Mouse (Mus musculus) mouse trophoblast stem cell (cell line): ENCODE results near the gene Ugt1a6b.
"Not testable (repeated sequence)": the region's sequence is repeated elsewhere in the genome, so short reads cannot be mapped to it uniquely, and the experiment has no call there.

Source experiments
- in situ Hi-C, 2 experiments: fragments of 300-500 bp; cut with MseI, MboI; formaldehyde crosslinking; loops; 2 replicates in 1 of 2; 3 replicates in 1 of 2; pipeline ENCODE4 v1.15.1; 2025

The Ugt1a6b gene

GRCm38 (mm10) chr1:88121521-88121920 is 18.5 kb downstream of the Ugt1a6b start:
- in situ Hi-C loops: not testable (repeated sequence)

- in situ Hi-C loops: loop anchor here in 1 of 2 experiments (25.0 kb wide), 1 partner anchor 161 kb away; the partner anchor contains the start of genes Hjurp and Trpm8
Measured at GRCm38 (mm10) chr1:88125827-88126360, 22.8 kb downstream of the Ugt1a6b start.

GRCm38 (mm10) chr1:88129091-88129490 is 26.0 kb downstream of the Ugt1a6b start:
- in situ Hi-C loops: loop anchor here in 1 of 2 experiments (25.0 kb wide), 1 partner anchor 158 kb away; the partner anchor contains the start of genes Hjurp and Trpm8

- in situ Hi-C loops: loop anchor here in 1 of 2 experiments (25.0 kb wide), 1 partner anchor 157 kb away; the partner anchor contains the start of genes Hjurp and Trpm8
Measured at GRCm38 (mm10) chr1:88130223-88130622, 27.2 kb downstream of the Ugt1a6b start.

- in situ Hi-C loops: loop anchor here in 1 of 2 experiments (25.0 kb wide), 1 partner anchor 153 kb away; the partner anchor contains the start of genes Hjurp and Trpm8
Measured at GRCm38 (mm10) chr1:88133908-88134456, 30.9 kb downstream of the Ugt1a6b start.

GRCm38 (mm10) chr1:88134457-88135011 is 31.5 kb downstream of the Ugt1a6b start, which contains the start of gene Ugt1a6a:
Gene Ugt1a6a (plus strand): TSS chr1:88134809.
- in situ Hi-C loops: loop anchor here in 1 of 2 experiments (25.0 kb wide), 1 partner anchor 153 kb away; the partner anchor contains the start of genes Hjurp and Trpm8

GRCm38 (mm10) chr1:88135229-88135904 is 32.3 kb downstream of the Ugt1a6b start:
- in situ Hi-C loops: loop anchor here in 1 of 2 experiments (25.0 kb wide), 1 partner anchor 152 kb away; the partner anchor contains the start of genes Hjurp and Trpm8

GRCm38 (mm10) chr1:88136646-88137045 is 33.6 kb downstream of the Ugt1a6b start:
- in situ Hi-C loops: loop anchor here in 1 of 2 experiments (25.0 kb wide), 1 partner anchor 151 kb away; the partner anchor contains the start of genes Hjurp and Trpm8

- in situ Hi-C loops: loop anchor here in 1 of 2 experiments (25.0 kb wide), 1 partner anchor 150 kb away; the partner anchor contains the start of genes Hjurp and Trpm8
Measured at GRCm38 (mm10) chr1:88137264-88137663, 34.2 kb downstream of the Ugt1a6b start.

GRCm38 (mm10) chr1:88138145-88138544 is 35.1 kb downstream of the Ugt1a6b start:
- in situ Hi-C loops: loop anchor here in 1 of 2 experiments (25.0 kb wide), 1 partner anchor 149 kb away; the partner anchor contains the start of genes Hjurp and Trpm8

- in situ Hi-C loops: loop anchor here in 1 of 2 experiments (25.0 kb wide), 1 partner anchor 147 kb away; the partner anchor contains the start of genes Hjurp and Trpm8
Measured at GRCm38 (mm10) chr1:88140492-88140891, 37.4 kb downstream of the Ugt1a6b start.

GRCm38 (mm10) chr1:88143966-88144675 is 41.1 kb downstream of the Ugt1a6b start:
- in situ Hi-C loops: loop anchor here in 1 of 2 experiments (25.0 kb wide), 1 partner anchor 143 kb away; the partner anchor contains the start of genes Hjurp and Trpm8

- in situ Hi-C loops: loop anchor here in 1 of 2 experiments (25.0 kb wide), 1 partner anchor 142 kb away; the partner anchor contains the start of genes Hjurp and Trpm8
Measured at GRCm38 (mm10) chr1:88145278-88145677, 42.2 kb downstream of the Ugt1a6b start.

GRCm38 (mm10) chr1:88150133-88150532 is 47.1 kb downstream of the Ugt1a6b start:
- in situ Hi-C loops: loop anchor here in 1 of 2 experiments (5.0 kb wide), 1 partner anchor 137 kb away; no protein-coding TSS in a partner anchor

GRCm38 (mm10) chr1:88158430-88158829 is 55.4 kb downstream of the Ugt1a6b start:
- in situ Hi-C loops: no loop called here

- in situ Hi-C loops: no loop called here
Measured at GRCm38 (mm10) chr1:88165711-88166110, 62.7 kb downstream of the Ugt1a6b start, which contains the start of gene Ugt1a5. Gene Ugt1a5 (plus strand): TSS chr1:88166012.

- in situ Hi-C loops: not testable (repeated sequence)
Measured at GRCm38 (mm10) chr1:88172190-88172589, 69.1 kb downstream of the Ugt1a6b start.

- in situ Hi-C loops: loop anchor here (25.0 kb wide), 2 partner anchors 233 to 642 kb away; partner anchors contain the start of gene Spp2 (in 1 of the 2)
Measured at GRCm38 (mm10) chr1:88179657-88180056, 76.6 kb downstream of the Ugt1a6b start.

- in situ Hi-C loops: loop anchor here (25.0 kb wide), 2 partner anchors 226 to 649 kb away; partner anchors contain the start of gene Spp2 (in 1 of the 2)
Measured at GRCm38 (mm10) chr1:88186325-88186935, 83.4 kb downstream of the Ugt1a6b start.
